Mouse (Mus musculus): Measurements from ENCODE around the gene Zbtb37. TPM values are rescaled to one million over a fixed set of nuclear protein-coding genes. Genes with fewer than 3 reads are reported as not detected.

Zbtb37 gene
- polyA plus RNA-seq, 1 experiment, result not detected

GRCm38 (mm10) chr1:160967268-160967667 is 67.4 kb downstream of the Zbtb37 start:
- TF ChIP-seq TAL1 (IDR thresholded peaks at IDR 0.05; ENCODE audit: low read length) (no peak), GATA1 (IDR thresholded peaks at IDR 0.05; ENCODE audit: low read length) (no peak)
- Histone ChIP-seq H3K9me3 (ENCODE audit: control insufficient read depth, low read length) (no peaks in the 10 kb centered on the region), H3K36me3 (ENCODE audit: control insufficient read depth) (peaks cover 90% of the 10 kb centered on the region)

GRCm38 (mm10) chr1:160963199-160963598 is 71.5 kb downstream of the Zbtb37 start:
- Histone ChIP-seq H3K27me3 (ENCODE audit: control insufficient read depth) (no peaks in the 10 kb centered on the region), H3K9me3 (ENCODE audit: control insufficient read depth, low read length) (no peaks in the 10 kb centered on the region), H3K4me3 (replicated peaks) (no peak overlapping the region), H3K36me3 (ENCODE audit: control insufficient read depth) (peaks cover 96% of the 10 kb centered on the region), H3K4me1 (ENCODE audit: control insufficient read depth) (no peaks in the 10 kb centered on the region)
- no peak for TF ChIP-seq GATA1 (IDR thresholded peaks at IDR 0.05; ENCODE audit: low read length)

More at GRCm38 (mm10) chr1:160967268-160967667, 67.4 kb downstream of the Zbtb37 start:
- no peak overlapping the region for H3K4me3 ChIP-seq (replicated peaks)
- no peaks in the 10 kb centered on the region for H3K4me1 ChIP-seq (ENCODE audit: control insufficient read depth)
- no peaks in the 10 kb centered on the region for H3K27me3 ChIP-seq (ENCODE audit: control insufficient read depth)

Other genes starting within 250 kb of the Zbtb37 start
- gene Rabgap1l, start 241.6 kb downstream of the Zbtb37 start, polyA plus RNA-seq (2012), result 0.95 and 1.0 TPM in 2 replicates
- gene Rc3h1, start 128.4 kb downstream of the Zbtb37 start, polyA plus RNA-seq (2012), result 0.10 and 0.13 TPM in 2 replicates
- 1.0 and 2.2 TPM in 2 replicates for gene Serpinc1, start 56.3 kb downstream of the Zbtb37 start, polyA plus RNA-seq (2012)
- 0.21 and 0.47 TPM in 2 replicates for gene Dars2, start 35.8 kb upstream of the Zbtb37 start, polyA plus RNA-seq (2012)
- gene Cenpl, start 35.9 kb upstream of the Zbtb37 start, polyA plus RNA-seq (2012), result 3.6 and 5.0 TPM in 2 replicates
- 0.02 and 0.03 TPM in 2 replicates for gene Klhl20, start 96.7 kb upstream of the Zbtb37 start, polyA plus RNA-seq (2012)
- gene Ankrd45, start 107.8 kb upstream of the Zbtb37 start, polyA plus RNA-seq (2012), result not detected in 2 replicates
- gene Tex50, start 124.5 kb upstream of the Zbtb37 start, polyA plus RNA-seq (2012), result not detected in 2 replicates
- gene Prdx6, start 216.4 kb upstream of the Zbtb37 start, polyA plus RNA-seq (2012), result 1.5 and 1.8 TPM in 2 replicates